Mouse (Mus musculus) midbrain, embryonic 16.5 days (tissue): Measurements from ENCODE around the gene Afap1. TPM values are rescaled to one million over a fixed set of nuclear protein-coding genes. Genes with fewer than 3 reads are reported as not detected.

Experiments
- ATAC-seq: fragments of 200-750 bp; cut with Nextera tagmentation; 2 replicates; pipeline ENCODE4 v1.8.0; 2017; ENCODE audit warnings: moderate TSS enrichment
- H3K27ac ChIP-seq: fragments of 300-500 bp; sonication (generic); 2 replicates; pipeline ENCODE4 v1.5.1; 2014; ENCODE audit warnings: mild to moderate bottlenecking, low read length, mixed read lengths
- H3K27me3 ChIP-seq: fragments of 300-500 bp; sonication (generic); 2 replicates; pipeline ENCODE4 v1.6.1; 2014; ENCODE audit warnings: low read depth, low read length, mixed read lengths; ENCODE audit not compliant: control insufficient read depth, insufficient read depth
- H3K36me3 ChIP-seq: fragments of 300-500 bp; sonication (generic); 2 replicates; pipeline ENCODE4 v1.6.1; 2014; ENCODE audit warnings: mild to moderate bottlenecking, low read length, moderate library complexity, mixed read lengths; ENCODE audit not compliant: control insufficient read depth, insufficient read depth
- H3K4me1 ChIP-seq: fragments of 300-500 bp; sonication (generic); 2 replicates; pipeline ENCODE4 v1.6.1; 2014; ENCODE audit warnings: mild to moderate bottlenecking, low read length, mixed read lengths; ENCODE audit not compliant: control insufficient read depth, insufficient read depth
- H3K4me2 ChIP-seq: fragments of 300-500 bp; sonication (generic); 2 replicates; pipeline ENCODE4 v1.6.1; 2014; ENCODE audit warnings: mild to moderate bottlenecking, low read length, mixed read lengths
- H3K4me3 ChIP-seq: fragments of 300-500 bp; sonication (generic); 2 replicates; pipeline ENCODE4 v1.5.1; 2014; ENCODE audit warnings: low read depth, mild to moderate bottlenecking, low read length, moderate library complexity, mixed read lengths
- H3K9ac ChIP-seq: fragments of 300-500 bp; sonication (generic); 2 replicates; pipeline ENCODE4 v1.6.1; 2014; ENCODE audit warnings: low read depth, low read length, mixed read lengths
- H3K9me3 ChIP-seq: fragments of 300-500 bp; sonication (generic); replicated peaks from 2 replicates; pipeline ENCODE4 v1.6.1; 2014; ENCODE audit warnings: mild to moderate bottlenecking, low read length, mixed read lengths; ENCODE audit not compliant: control insufficient read depth, poor library complexity, severe bottlenecking
- WGBS: fragments of 180-500 bp; shearing (Covaris S2); extraction: QIAGEN DNeasy Blood & Tissue Kit; methylation state at CpG from one replicate; pipeline ENCODE4 v1.1.7; 2014; 5-methylcytosine and 5-hydroxymethylcytosine counted together
- polyA plus RNA-seq: library from polyadenylated mRNA; unstranded; fragments of >200 nt; fragmentation: Nextera tagmentation; extraction: Ambion mirVana; gene quantifications from 2 replicates; pipeline ENCODE4 v1.2.1, GENCODE M21; 2015

Afap1 gene
- polyA plus RNA-seq, 1 experiment from 2014 or later: 61.2 TPM

- Histone ChIP-seq H3K9ac (no peak overlapping the region), H3K36me3 (peaks cover 5% of the 10 kb centered on the region; the same call in 1 of the 2 replicates), H3K4me1 (peaks cover 17% of the 10 kb centered on the region; the same call in 1 of the 2 replicates), H3K27me3 (no peaks in the 10 kb centered on the region), H3K9me3 (no peaks in the 10 kb centered on the region), H3K4me3 (no peak overlapping the region), H3K27ac (no peak overlapping the region), H3K4me2 (no peak overlapping the region)
- WGBS: 76% methylated on average over 10 of the region's 10 CpGs
- no peak for ATAC-seq
Observed at GRCm38 (mm10) chr5:35933059-35933458, 39.9 kb downstream of the Afap1 start.

GRCm38 (mm10) chr5:35935939-35936338, 42.8 kb downstream of the Afap1 start:
- no peak overlapping the region for H3K27ac ChIP-seq
- WGBS: 80% methylated on average over 7 of the region's 7 CpGs
- peaks cover 5% of the 10 kb centered on the region; the same call in 1 of the 2 replicates for H3K36me3 ChIP-seq
- no peak overlapping the region for H3K9ac ChIP-seq
- H3K27me3 ChIP-seq: no peaks in the 10 kb centered on the region
- H3K4me1 ChIP-seq: peaks cover 25% of the 10 kb centered on the region
- no peak overlapping the region for H3K4me2 ChIP-seq
- H3K9me3 ChIP-seq: no peaks in the 10 kb centered on the region
- no peak overlapping the region for H3K4me3 ChIP-seq
- no peak for ATAC-seq

GRCm38 (mm10) chr5:35938249-35939223, 45.4 kb downstream of the Afap1 start:
- no peak for ATAC-seq
- H3K9ac ChIP-seq: no peak overlapping the region
- H3K9me3 ChIP-seq: no peaks in the 10 kb centered on the region
- H3K4me1 ChIP-seq: peaks cover 20% of the 10 kb centered on the region
- H3K27me3 ChIP-seq: no peaks in the 10 kb centered on the region
- H3K27ac ChIP-seq: peak overlapping the region; percentile 42
- peaks cover 5% of the 10 kb centered on the region; the same call in 1 of the 2 replicates for H3K36me3 ChIP-seq
- WGBS: 60% methylated on average over 10 of the region's 10 CpGs
- H3K4me3 ChIP-seq: no peak overlapping the region
- no peak overlapping the region for H3K4me2 ChIP-seq

GRCm38 (mm10) chr5:35939958-35940357, 46.8 kb downstream of the Afap1 start:
- no peak for ATAC-seq
- H3K27ac ChIP-seq: no peak overlapping the region
- peaks cover 5% of the 10 kb centered on the region; the same call in 1 of the 2 replicates for H3K36me3 ChIP-seq
- no peaks in the 10 kb centered on the region for H3K9me3 ChIP-seq
- H3K9ac ChIP-seq: no peak overlapping the region
- H3K4me1 ChIP-seq: peaks cover 14% of the 10 kb centered on the region
- 94% methylated on average over 6 of the region's 6 CpGs for WGBS
- H3K27me3 ChIP-seq: no peaks in the 10 kb centered on the region
- H3K4me3 ChIP-seq: no peak overlapping the region
- H3K4me2 ChIP-seq: no peak overlapping the region

- Histone ChIP-seq H3K27me3 (no peaks in the 10 kb centered on the region), H3K4me3 (no peak overlapping the region), H3K36me3 (peaks cover 5% of the 10 kb centered on the region), H3K9ac (no peak overlapping the region), H3K9me3 (no peaks in the 10 kb centered on the region), H3K4me2 (no peak overlapping the region), H3K4me1 (peaks cover 11% of the 10 kb centered on the region), H3K27ac (no peak overlapping the region)
- WGBS: 81% methylated on average over 5 of the region's 5 CpGs
- ATAC-seq: no peak
Observed at GRCm38 (mm10) chr5:35943541-35943940, 50.4 kb downstream of the Afap1 start.

- ATAC-seq: no peak
- Histone ChIP-seq H3K27me3 (no peaks in the 10 kb centered on the region), H3K9ac (no peak overlapping the region), H3K4me2 (no peak overlapping the region), H3K36me3 (peaks cover 25% of the 10 kb centered on the region), H3K27ac (no peak overlapping the region), H3K4me3 (no peak overlapping the region), H3K4me1 (peaks cover under 1% of the 10 kb centered on the region; the same call in 1 of the 2 replicates), H3K9me3 (no peaks in the 10 kb centered on the region)
- WGBS: 90% methylated on average over 2 of the region's 2 CpGs
Observed at GRCm38 (mm10) chr5:35946841-35947240, 53.7 kb downstream of the Afap1 start.

- Histone ChIP-seq H3K4me2 (no peak overlapping the region), H3K27ac (no peak overlapping the region), H3K9me3 (no peaks in the 10 kb centered on the region), H3K4me3 (no peak overlapping the region), H3K9ac (no peak overlapping the region), H3K27me3 (no peaks in the 10 kb centered on the region), H3K36me3 (peaks cover 30% of the 10 kb centered on the region), H3K4me1 (no peaks in the 10 kb centered on the region)
- WGBS: 73% methylated on average over 4 of the region's 4 CpGs
- ATAC-seq: no peak
Observed at GRCm38 (mm10) chr5:35947427-35947826, 54.3 kb downstream of the Afap1 start.

- no peak overlapping the region for H3K4me3 ChIP-seq
- peaks cover 33% of the 10 kb centered on the region for H3K36me3 ChIP-seq
- H3K9ac ChIP-seq: no peak overlapping the region
- 0 out of 2 replicates have a peak, but pooled peaks have one; percentile 39 for ATAC-seq
- 75% methylated on average over 15 of the region's 15 CpGs for WGBS
- H3K27ac ChIP-seq: no peak overlapping the region
- no peaks in the 10 kb centered on the region for H3K9me3 ChIP-seq
- no peaks in the 10 kb centered on the region for H3K4me1 ChIP-seq
- H3K4me2 ChIP-seq: no peak overlapping the region
- no peaks in the 10 kb centered on the region for H3K27me3 ChIP-seq
Observed at GRCm38 (mm10) chr5:35948225-35948975, 55.3 kb downstream of the Afap1 start.
